Mouse (Mus musculus) urinary bladder, adult 18-20 months (tissue): ENCODE results near the gene Dnajc17.

Experiments used
- DNase-seq, 2 experiments: peaks; one replicate each; pipeline ENCODE4 v3.0.0; 2022; ENCODE audit warnings: low spot score in 2 of 2, mixed read lengths in 2 of 2

Gene Dnajc17

DNA sequence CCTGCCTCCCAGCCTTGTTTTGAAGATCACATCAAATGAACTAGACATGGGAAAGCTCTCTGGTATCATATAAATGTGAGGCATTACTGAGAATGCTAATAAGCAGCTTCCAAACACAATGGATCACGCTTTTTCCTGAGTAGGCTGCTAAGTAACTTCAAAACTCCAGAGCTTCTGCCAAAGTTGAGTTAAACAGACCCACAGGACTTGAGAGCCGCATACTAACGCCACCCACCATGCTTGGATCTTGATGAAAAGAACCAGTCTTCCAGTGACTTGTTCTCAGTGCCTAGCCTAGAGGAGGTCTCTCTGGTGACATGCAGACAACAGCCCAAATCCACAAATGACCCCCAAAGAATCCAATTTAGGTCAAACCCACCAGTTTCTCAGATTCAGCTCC lies 9.7 kb downstream of the Dnajc17 start:
- no peak for DNase-seq

DNA sequence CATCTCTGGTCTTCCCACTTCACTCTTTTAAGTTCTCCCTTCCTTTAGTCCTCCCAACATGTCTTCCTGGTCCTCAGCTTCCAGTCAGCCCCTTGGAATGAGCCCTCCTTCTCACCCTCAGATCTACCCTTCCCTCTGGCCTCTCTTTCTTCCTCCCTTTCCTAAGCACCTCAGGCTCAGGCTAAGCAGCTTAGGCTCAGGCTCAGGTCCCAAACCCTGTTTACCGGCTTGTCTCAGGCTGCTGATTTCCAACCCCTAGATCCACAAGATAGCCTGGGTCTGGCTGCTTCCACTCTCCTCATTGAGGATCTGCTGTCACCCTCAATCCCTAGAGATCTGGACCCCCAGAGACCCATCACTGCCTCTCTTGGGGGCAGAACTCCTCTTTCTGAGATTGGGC lies 10.5 kb downstream of the Dnajc17 start:
- no peak for DNase-seq

DNA sequence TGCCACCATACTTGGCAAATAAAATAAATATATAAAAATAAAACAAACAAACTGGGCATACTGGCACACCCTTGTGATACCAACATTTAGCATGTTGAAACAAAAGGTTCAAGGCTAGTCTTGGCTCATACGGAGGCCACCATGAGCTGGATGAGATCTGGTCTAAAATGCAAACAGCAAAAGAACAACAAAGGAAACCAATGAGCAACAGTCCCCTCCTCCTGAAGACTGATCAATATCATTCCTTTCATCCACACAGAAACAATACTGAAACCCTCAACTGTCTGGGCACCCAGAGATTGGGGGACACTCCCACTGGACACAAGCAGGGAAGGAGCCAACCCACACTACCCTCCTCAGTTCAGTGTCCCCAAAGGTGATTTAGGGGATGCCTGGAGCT lies 11.1 kb downstream of the Dnajc17 start:
- no peak for DNase-seq

DNA sequence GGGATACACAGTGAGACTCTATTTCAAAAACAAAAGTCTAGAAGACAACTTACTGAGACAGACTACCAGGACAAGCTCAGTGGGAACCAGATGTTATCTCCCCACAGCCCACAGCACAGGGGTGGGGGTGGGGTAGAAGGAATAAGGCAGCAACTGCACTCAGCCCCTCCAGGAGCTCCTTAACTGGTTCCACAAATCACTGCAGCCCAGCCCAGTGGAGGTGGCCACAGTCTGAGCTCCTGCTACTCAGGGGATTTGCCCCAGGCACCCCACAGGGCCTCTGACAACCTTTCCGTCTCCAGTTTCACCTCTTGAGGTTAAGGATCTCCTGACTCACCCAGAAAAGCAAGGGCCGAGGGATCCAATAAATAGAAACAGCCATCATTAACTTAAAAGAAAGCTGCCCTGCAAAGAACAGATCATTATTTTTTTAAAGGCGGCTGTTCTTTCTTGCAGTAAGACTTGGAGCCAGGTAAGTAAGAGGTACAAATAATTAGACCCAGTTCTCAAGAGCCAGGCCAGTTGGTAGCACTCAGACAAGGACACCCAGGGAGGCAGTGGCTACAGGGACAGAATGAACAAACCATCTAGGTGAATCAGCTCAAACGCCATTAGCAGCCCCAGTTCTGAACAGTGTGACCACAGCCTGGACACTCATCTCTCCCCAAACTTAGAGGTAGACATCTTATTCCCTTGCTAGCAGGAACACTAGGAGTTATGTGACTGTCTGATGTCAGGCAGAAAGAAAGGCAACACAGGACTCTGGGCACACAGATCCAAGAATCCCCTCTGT lies 12.1 kb downstream of the Dnajc17 start:
- DNase-seq = no peak

DNA sequence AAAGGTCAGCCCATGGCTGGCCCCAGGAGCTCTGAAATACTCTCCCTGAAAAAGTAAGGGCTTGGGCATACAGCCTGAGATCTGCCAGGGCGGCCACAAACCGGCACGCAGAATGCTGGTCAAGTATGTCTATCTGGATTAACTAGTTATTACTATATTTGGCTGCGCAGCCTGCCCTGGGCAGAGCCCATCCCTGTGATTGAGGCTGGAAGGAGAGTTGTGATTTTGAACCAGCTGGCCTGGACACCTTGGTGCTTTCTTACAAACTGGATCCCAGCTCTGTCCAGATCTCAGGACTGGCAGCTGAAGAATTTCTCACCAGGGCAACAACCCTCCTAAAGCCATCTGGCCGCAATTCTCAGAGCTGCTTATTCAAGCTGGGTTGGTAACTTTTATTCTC lies 14.5 kb downstream of the Dnajc17 start:
- no peak for DNase-seq

DNA sequence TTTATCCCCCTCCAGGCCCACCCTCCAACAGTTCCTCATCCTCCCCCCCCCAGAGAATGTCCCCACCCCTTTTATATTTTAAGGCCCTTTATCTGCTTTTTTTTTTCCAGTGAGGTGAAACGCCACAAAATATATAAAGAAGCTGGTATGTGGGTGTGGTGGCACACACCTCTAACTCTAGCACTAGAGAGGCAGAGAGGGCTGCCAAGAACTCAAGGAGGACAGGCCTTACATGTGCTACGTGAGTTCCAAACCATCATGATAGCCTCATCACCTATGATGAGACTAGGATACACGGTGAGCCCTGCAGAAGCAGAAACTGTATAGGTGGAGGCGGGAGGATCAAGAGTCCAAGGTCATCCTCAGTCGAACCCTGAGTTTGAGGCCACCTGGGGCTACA lies 17.6 kb downstream of the Dnajc17 start:
- no peak for DNase-seq

DNA sequence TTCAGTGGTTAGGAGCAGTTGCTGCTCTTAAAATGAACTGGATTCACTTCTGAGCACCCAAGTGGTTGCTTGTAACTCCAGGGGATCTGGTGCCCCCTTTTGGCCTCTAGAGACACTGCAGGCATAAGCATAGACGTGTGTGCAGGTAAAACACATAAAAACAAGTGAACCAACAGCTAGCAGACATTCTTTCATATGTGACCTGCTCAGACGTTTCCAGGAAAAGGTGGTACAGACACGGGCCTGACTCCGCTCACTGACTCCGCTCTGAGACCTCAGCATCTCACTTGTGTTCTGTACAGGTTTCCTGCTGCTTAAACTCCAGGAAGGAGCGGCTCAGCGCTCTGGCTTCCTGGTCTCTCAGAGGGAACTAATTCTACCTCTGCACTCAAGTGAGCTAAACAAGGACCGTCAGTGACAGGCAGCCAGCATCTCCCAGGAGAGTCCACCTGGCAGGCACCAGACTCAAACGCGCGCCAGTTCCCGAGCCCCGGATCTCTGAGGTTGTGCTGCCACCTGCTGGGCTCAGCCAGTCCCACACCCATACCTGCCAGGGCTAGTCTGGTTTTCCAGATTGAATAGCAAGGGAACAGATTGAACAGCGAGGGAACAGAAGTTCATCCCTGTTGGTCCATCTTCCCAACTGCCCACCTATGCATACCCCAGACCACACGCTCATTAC lies 19.4 kb downstream of the Dnajc17 start:
- peak; percentile 76 to 89 for DNase-seq

DNA sequence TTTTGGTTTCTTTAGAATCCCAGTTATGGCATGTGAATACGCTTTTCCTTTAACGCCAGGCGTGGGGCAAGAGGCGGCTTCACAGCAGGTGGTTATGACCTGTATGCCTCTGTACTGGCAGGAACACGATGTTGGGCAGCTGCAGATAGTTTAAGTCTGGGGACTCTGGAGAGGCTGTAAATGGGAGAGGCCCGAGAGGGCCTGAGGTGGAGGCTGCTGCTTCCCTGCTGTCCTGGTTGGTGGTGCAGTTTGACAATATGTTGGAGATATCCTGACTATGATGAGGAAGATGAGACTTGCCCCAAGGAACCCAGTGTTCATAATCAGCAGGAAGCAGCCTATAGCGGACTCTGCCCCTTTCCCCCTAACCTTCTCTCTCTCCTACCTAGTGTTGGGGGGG lies 25.7 kb downstream of the Dnajc17 start:
- no peak for DNase-seq

DNA sequence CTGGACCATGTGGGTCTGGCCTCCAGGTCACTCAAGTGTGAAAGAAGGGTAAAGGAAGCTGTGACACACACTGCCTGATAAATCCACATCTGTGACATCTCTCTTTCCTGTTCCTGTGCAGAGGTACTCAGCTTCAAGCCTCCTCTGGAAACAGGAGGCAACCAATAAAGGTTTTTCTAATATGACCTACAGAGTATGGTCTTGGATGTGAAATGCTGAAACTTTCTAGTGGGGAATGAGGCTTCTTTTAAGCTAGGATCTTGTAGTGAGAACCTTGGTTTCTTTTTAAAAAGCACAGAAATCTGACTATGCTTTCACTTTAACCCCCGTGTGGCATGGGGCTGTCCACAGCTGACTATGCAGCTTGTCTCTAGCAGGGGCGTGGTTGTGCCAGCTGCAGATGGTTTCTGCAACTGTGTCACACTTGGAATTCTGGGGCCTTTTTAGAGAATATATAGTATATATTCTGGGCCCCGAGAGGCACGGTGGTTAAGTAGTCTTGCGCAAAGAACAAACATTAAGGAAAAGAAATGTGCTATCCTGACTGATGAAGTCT lies 31.1 kb downstream of the Dnajc17 start:
- no peak for DNase-seq

DNA sequence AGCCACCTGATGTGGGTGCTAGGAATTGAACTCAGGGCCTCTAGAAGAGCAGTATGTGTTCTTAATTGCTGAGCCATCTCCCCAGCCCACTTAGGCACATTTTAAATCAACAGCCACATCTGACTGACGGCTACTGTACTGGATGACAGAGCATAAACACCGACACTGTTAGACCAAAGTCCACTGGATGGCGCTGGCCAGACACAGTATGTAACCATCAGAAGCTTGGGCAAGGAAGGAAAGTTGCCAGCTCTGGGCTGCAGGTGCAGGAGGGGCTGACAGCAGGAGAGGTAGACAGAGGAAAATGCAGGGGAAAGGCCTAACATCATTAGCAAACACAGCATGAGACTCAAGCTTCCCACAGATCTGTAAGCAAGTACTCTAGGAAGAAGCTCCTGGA lies 31.8 kb downstream of the Dnajc17 start:
- DNase-seq = no peak

DNA sequence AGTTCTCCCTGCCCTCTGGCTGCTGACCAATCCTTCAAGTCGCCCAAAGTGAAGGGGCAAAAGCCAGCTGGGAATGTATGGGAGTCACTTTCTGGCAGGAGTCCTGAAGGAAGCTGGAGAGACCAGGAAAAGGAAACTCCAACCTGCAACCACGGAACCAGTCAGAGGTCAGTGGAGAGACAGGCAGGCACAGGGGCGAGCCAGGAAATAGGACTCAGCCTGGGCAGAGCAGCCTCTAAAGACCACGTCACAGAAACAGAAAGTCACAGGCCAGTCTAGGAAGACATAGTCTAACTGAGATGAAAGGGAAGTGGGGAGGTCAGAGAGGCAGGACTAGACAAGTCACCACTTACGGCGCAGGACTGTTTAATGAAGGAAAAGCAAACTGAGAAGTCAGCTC lies 33.0 kb downstream of the Dnajc17 start:
- DNase-seq = no peak

DNA sequence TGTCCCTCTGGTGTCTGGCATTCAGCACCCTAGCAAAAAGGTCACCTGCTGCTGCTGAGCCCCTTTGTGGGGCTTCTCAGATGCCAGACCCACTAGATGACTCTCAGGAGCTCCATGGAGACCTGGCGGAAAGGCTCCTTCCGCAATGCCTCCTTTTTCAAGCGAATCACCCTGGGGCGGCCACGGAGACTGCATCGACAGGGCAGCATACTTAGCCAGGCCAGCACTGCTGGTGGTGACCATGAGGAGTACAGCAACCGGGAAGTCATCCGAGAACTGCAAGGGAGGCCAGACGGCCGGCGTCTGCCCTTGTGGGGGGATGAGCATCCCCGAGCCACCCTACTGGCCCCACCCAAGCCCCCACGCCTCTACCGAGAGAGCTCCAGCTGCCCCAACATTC lies 33.7 kb downstream of the Dnajc17 start:
- no peak for DNase-seq

DNA sequence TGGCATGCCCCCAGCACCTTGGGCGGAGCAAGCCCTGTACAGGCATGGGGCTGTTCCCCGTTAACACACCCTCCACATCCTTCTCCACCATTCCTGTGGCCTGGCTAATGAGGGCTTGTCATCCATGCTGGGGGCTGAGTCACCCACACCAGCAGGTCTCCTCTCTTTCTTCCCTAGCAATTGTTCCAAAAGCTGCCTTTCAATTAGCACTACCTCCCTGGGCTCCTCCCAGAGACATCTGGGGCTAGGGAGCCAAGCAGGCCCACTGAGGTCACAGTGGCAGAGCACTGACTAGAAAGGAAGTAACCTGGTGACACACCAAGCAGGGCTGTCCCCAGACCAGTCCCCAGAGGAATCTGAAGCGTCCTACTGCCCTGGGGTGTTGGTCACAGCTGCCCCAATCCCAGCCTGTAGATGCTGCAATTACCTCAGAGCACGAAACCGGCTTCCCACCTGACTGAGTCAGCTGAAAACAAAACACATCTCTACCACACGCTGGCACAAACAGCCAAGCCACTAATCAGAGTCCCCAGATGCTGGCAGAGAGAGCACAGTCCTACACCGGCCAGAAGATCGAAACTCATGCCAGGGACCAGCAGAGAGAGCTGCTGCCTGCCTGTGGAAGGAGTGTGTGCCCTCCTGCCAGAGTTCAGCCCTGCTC lies 34.5 kb downstream of the Dnajc17 start, which contains the start of gene Gm14137:
TSS of gene Gm14137 (plus strand) at position 519 of the 661 bp plus-strand sequence.
- no peak for DNase-seq

DNA sequence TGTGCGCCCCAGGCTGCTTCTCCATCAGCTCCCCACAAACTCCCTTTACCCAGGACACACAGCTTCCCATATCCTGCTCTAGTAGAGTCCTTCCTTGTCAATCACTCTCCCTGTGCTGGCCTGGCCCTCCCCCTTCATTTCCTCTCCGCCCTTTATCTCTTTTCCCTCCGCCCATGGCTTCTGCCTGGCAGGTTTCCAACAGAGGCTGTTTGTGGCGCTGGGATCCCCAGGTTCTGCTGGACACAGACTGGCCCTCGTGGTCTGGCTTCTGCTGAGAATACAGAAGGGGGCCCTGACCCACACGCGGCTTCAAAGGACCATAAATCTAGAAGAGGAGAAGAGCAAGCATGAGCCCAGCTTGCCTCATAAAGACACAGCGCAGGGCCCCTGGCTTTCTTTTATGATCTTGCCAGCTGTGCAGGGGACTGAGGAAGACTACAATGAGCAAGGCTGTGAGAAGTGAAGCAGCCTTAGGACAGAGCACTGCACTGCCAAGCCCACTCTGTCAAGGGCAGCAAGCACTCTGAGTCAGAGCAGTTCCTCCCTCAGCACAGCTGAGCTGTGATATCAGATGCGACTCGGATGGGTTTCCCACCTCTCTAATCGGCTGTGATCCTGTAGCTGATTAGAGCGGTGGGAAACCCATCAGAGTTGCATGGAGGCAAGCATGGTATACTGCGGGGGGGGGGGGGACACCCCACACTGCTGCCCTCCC lies 35.6 kb downstream of the Dnajc17 start:
- DNase-seq = no peak

DNA sequence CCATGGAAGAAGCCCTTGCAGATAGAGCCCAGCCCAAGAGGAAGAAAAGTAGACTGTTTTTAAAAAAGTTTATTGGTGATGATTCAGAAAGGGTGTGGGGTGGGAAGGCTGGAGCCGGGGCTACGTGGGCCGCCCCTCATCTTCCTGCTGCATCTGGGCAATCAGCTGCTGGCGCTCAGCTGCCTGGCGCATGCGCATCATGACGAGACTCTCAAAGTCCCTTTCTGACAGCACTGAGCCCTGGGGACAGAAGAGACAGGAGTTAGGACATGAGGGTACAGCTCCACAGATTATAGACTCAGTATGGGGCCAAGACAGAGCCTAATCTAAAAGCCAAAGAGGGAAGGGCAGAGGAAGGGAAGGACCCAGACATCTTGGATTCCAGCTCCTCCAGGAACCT lies 36.1 kb downstream of the Dnajc17 start:
- no peak for DNase-seq

DNA sequence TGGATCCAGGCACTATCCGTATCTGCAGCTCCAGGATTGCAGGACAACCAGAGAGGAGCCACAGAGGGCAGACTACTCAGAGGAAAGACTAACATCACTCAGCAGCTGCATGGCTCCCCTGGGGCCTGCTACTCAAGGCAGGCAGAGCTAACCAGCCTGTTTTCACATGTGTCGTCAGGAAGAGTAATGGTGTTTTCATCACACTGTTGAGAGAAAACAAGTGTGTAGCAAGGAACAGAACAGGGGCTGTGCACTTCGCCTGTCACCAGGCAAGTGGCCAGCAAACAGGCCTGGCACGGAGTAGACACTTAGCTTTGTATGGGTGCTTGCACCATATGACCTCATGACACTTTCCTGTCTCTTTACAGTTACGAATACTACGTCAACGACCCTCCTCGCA lies 37.0 kb downstream of the Dnajc17 start:
- no peak for DNase-seq

DNA sequence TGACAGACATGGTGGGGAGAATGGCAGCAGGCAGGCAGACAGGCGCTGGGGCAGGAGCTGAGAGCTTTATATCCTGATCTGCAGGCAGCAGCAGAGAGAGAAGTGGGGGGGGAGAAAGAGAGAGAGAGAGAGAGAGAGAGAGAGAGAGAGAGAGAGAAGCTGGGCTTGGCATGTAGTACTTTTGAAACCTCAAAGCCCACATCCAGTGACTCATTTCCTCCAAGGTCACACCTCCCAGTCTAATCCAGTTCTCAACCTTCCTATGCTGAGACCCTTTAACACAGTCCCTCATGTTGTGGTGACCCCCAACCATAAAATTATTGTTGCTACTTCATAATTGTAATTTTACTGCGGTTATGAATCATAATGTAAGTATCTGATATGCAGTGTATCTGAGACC lies 38.3 kb downstream of the Dnajc17 start:
- no peak for DNase-seq

DNA sequence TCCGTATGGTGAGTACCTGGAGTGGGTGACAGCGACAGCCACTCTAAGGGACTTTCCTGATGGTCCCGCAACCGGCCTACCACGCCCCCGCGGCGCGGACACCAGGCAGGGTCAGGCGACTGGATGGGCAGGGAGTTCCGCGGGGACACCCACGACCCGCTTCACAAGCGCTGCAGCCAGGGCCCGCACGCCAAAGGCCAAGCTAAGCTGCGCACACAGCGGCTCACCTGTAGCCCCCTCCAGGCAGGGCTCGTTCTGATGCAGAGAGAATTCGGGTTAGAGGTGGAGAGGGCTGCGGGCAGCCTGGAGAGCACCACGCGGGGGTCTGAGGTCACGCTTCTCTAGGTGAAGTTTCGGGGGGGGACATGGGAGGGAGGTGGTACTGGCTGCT lies 40.7 kb downstream of the Dnajc17 start:
- DNase-seq = no peak

DNA sequence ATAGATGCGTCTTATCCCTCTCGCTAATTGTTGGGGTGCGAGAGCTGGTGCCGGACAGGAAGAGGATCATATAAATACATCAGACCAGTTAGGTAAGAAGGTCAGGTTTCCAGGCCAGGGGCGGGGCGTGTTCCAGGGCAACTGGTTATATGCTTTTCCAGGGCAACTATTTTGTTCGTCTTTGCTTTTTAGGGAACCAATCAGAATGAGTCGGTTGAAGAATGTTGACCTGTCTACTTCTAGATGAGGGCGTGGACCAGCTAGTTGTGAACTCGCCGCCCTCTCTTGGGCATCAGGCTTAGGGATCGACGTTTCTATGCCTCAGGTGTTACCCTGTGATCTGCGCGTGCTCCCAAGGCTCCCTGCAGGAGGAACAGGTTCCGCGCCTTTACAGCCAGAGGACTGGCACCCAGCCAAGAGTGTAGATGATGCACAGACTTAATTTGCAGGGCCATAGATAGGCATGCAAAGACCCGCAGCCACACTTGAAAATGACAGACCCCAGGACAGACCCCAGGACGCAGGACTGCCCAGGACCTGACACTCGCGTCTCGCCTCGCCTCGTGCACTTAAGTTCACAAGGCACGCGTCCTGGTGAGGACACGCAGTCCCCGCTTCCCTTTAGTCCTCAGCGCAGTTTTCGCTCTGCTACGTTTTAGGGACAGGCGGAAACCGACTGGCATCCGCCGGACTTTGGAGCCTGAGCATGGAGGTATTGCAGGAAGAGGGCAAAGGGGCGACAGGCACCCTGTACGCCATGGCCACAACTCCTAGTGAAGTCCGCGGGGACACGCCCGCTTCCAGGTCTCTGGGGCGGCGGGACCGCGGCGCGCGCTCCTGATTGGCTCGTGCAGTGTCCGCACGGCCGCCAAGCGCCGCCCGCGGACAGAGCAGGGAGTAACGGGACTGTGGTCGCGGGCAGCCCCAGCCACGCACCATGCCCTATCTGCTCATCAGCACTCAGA lies 41.4 kb downstream of the Dnajc17 start, which contains the start of gene Gchfr:
TSS of gene Gchfr (plus strand) at position 873 of the 965 bp plus-strand sequence.
- DNase-seq = peak; percentile 43 to 61

DNA sequence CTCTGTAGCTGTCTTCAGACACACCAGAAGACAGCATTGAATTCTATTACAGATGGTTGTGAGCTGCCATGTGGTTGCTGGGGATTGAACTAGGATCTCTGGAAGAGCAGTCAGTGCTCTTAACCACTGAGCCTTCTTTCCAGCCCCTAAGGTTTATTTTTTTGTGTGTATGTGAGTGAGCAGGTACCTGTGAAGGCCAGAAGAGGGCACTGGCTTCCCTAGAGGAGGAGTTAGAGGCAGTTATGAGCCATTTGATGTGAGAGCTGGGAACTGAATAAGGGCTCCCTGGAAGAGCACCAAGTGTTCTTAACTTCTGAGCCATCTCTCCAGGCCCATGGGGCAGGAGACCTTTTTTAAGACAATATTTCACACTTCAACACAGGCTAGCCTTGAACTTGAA lies 43.2 kb downstream of the Dnajc17 start:
- DNase-seq = no peak

DNA sequence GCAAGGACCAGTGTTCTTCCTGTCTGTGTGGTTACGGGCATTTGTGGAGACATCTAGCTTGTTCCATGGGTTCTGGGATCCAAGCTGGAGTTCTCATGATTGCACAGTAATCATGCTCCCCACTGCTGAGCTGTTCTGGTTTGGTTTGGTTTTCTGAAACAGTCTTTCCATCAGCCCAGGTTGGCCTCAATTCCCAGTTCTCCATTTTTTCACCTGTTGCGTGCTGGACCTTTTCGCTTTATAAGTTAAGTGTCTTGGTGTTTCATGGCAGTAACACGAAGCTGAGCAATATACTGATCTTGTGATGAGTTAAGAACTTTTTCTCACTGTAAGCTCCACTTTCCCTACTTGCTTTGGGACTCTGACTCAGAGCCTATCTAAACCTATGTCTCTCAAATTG lies 44.6 kb downstream of the Dnajc17 start:
- no peak for DNase-seq
